Mouse (Mus musculus) embryonic facial prominence, embryonic 15.5 days (tissue): ENCODE measurements at regions not wholly inside any gene's neighbourhood (a gene's known extent, or its start where the extent isn't known, plus 50 kb on each side); places are given as distances from the start of the nearest gene placed in this dataset.

ENCODE experiments used
- ATAC-seq: fragments of 200-750 bp; cut with Nextera tagmentation; 2 replicates; pipeline ENCODE4 v1.8.0; 2017; ENCODE audit warnings: low read depth, moderate TSS enrichment; ENCODE audit not compliant: insufficient number of reproducible peaks, low FRiP score, low TSS enrichment
- H3K27ac ChIP-seq: fragments of 300-500 bp; sonication (generic); replicated peaks from 2 replicates; pipeline ENCODE4 v1.5.1; 2015; ENCODE audit warnings: mild to moderate bottlenecking, inconsistent platforms
- H3K27me3 ChIP-seq: fragments of 300-500 bp; sonication (generic); 2 replicates; pipeline ENCODE4 v1.6.1; 2015; ENCODE audit warnings: inconsistent platforms
- H3K36me3 ChIP-seq: fragments of 300-500 bp; sonication (generic); 2 replicates; pipeline ENCODE4 v1.6.1; 2015; ENCODE audit warnings: mild to moderate bottlenecking, inconsistent platforms
- H3K4me1 ChIP-seq: fragments of 300-500 bp; sonication (generic); 2 replicates; pipeline ENCODE4 v1.6.1; 2015; ENCODE audit warnings: inconsistent platforms
- H3K4me2 ChIP-seq: fragments of 300-500 bp; sonication (generic); replicated peaks from 2 replicates; pipeline ENCODE4 v1.6.1; 2015; ENCODE audit warnings: mild to moderate bottlenecking, inconsistent platforms
- H3K4me3 ChIP-seq: fragments of 300-500 bp; sonication (generic); replicated peaks from 2 replicates; pipeline ENCODE4 v1.5.1; 2015; ENCODE audit warnings: mild to moderate bottlenecking, inconsistent platforms
- H3K9ac ChIP-seq: fragments of 300-500 bp; sonication (generic); 2 replicates; pipeline ENCODE4 v1.6.1; 2015; ENCODE audit warnings: inconsistent platforms
- H3K9me3 ChIP-seq: fragments of 300-500 bp; sonication (generic); replicated peaks from 2 replicates; pipeline ENCODE4 v1.6.1; 2016; ENCODE audit warnings: inconsistent platforms
- WGBS: fragments of 180-500 bp; shearing (Covaris S2); methylation state at CpG from one replicate; pipeline ENCODE4 v1.1.7; 2015; 5-methylcytosine and 5-hydroxymethylcytosine counted together

GRCm38 (mm10) chr9:46443191-46444095, 123.7 kb upstream of the 4931429L15Rik start:
- H3K27me3 ChIP-seq: peaks cover 36% of the 10 kb centered on the region
- peaks cover 16% of the 10 kb centered on the region for H3K4me1 ChIP-seq
- H3K9ac ChIP-seq: no peak overlapping the region
- no peak for ATAC-seq
- H3K9me3 ChIP-seq: no peaks in the 10 kb centered on the region
- H3K4me2 ChIP-seq: peak overlapping the region; percentile 69
- H3K4me3 ChIP-seq: peak overlapping the region; percentile 36
- H3K27ac ChIP-seq: no peak overlapping the region
- H3K36me3 ChIP-seq: no peaks in the 10 kb centered on the region
- WGBS: 1% methylated on average over 53 of the region's 53 CpGs

- 3% methylated on average over 19 of the region's 19 CpGs for WGBS
- H3K27me3 ChIP-seq: peaks cover 36% of the 10 kb centered on the region
- H3K27ac ChIP-seq: no peak overlapping the region
- H3K4me2 ChIP-seq: peak overlapping the region; percentile 69
- H3K4me3 ChIP-seq: peak overlapping the region; percentile 36
- ATAC-seq: no peak
- peaks cover 16% of the 10 kb centered on the region for H3K4me1 ChIP-seq
- no peak overlapping the region for H3K9ac ChIP-seq
- no peaks in the 10 kb centered on the region for H3K9me3 ChIP-seq
- H3K36me3 ChIP-seq: no peaks in the 10 kb centered on the region
These were observed 123.0 kb upstream of the 4931429L15Rik start for GRCm38 (mm10) chr9:46442739-46443181.

- Histone ChIP-seq H3K4me2 (no peak overlapping the region), H3K4me1 (peaks cover 16% of the 10 kb centered on the region), H3K4me3 (no peak overlapping the region), H3K27me3 (peaks cover 31% of the 10 kb centered on the region), H3K9ac (no peak overlapping the region), H3K36me3 (no peaks in the 10 kb centered on the region), H3K27ac (no peak overlapping the region), H3K9me3 (no peaks in the 10 kb centered on the region; the same call in 1 of the 2 replicates)
- 70% methylated on average over 5 of the region's 5 CpGs for WGBS
- 0 out of 2 replicates have a peak, but pooled peaks have one; percentile 8 for ATAC-seq
These were observed 120.4 kb upstream of the 4931429L15Rik start for GRCm38 (mm10) chr9:46440226-46440625.

- ATAC-seq: no peak
- no peaks in the 10 kb centered on the region for H3K36me3 ChIP-seq
- no peak overlapping the region for H3K9ac ChIP-seq
- H3K27ac ChIP-seq: no peak overlapping the region
- H3K27me3 ChIP-seq: no peaks in the 10 kb centered on the region
- no peak overlapping the region for H3K4me3 ChIP-seq
- no peaks in the 10 kb centered on the region for H3K4me1 ChIP-seq
- H3K9me3 ChIP-seq: no peaks in the 10 kb centered on the region; the same call in 1 of the 2 replicates
- no peak overlapping the region for H3K4me2 ChIP-seq
- 68% methylated on average over 3 of the region's 3 CpGs for WGBS
These were observed 114.9 kb upstream of the 4931429L15Rik start for GRCm38 (mm10) chr9:46434700-46435099.

GRCm38 (mm10) chr9:46433716-46434115, 113.9 kb upstream of the 4931429L15Rik start:
- ATAC-seq: no peak
- no peak overlapping the region for H3K9ac ChIP-seq
- 89% methylated on average over 5 of the region's 5 CpGs for WGBS

GRCm38 (mm10) chr9:46431053-46431452, 111.3 kb upstream of the 4931429L15Rik start:
- Histone ChIP-seq H3K27ac (no peak overlapping the region), H3K36me3 (no peaks in the 10 kb centered on the region), H3K27me3 (no peaks in the 10 kb centered on the region), H3K9ac (no peak overlapping the region), H3K4me1 (no peaks in the 10 kb centered on the region), H3K4me2 (no peak overlapping the region), H3K9me3 (no peaks in the 10 kb centered on the region; the same call in 1 of the 2 replicates), H3K4me3 (no peak overlapping the region)
- no peak for ATAC-seq
- 56% methylated on average over 13 of the region's 13 CpGs for WGBS

More at GRCm38 (mm10) chr9:46433716-46434115, 113.9 kb upstream of the 4931429L15Rik start:
- Histone ChIP-seq H3K27ac (no peak overlapping the region), H3K27me3 (no peaks in the 10 kb centered on the region), H3K4me2 (no peak overlapping the region), H3K9me3 (no peaks in the 10 kb centered on the region; the same call in 1 of the 2 replicates), H3K4me1 (no peaks in the 10 kb centered on the region), H3K4me3 (no peak overlapping the region), H3K36me3 (no peaks in the 10 kb centered on the region)

GRCm38 (mm10) chr9:46423184-46423967, 103.6 kb upstream of the 4931429L15Rik start:
- no peak overlapping the region for H3K4me2 ChIP-seq
- no peaks in the 10 kb centered on the region for H3K36me3 ChIP-seq
- H3K4me3 ChIP-seq: no peak overlapping the region
- H3K4me1 ChIP-seq: no peaks in the 10 kb centered on the region
- ATAC-seq: no peak
- no peaks in the 10 kb centered on the region for H3K9me3 ChIP-seq
- no peaks in the 10 kb centered on the region for H3K27me3 ChIP-seq
- no peak overlapping the region for H3K9ac ChIP-seq
- 81% methylated on average over 12 of the region's 12 CpGs for WGBS
- no peak overlapping the region for H3K27ac ChIP-seq

GRCm38 (mm10) chr9:46421688-46422274, 102.0 kb upstream of the 4931429L15Rik start:
- no peak overlapping the region for H3K27ac ChIP-seq
- 37% methylated on average over 7 of the region's 7 CpGs for WGBS
- H3K9me3 ChIP-seq: no peaks in the 10 kb centered on the region
- no peaks in the 10 kb centered on the region for H3K36me3 ChIP-seq
- H3K4me2 ChIP-seq: no peak overlapping the region
- H3K4me1 ChIP-seq: no peaks in the 10 kb centered on the region
- no peak for ATAC-seq
- H3K9ac ChIP-seq: no peak overlapping the region
- no peaks in the 10 kb centered on the region for H3K27me3 ChIP-seq
- H3K4me3 ChIP-seq: no peak overlapping the region

GRCm38 (mm10) chr9:46411686-46412085, 91.9 kb upstream of the 4931429L15Rik start:
- Histone ChIP-seq H3K27ac (no peak overlapping the region), H3K27me3 (no peaks in the 10 kb centered on the region), H3K4me3 (no peak overlapping the region), H3K9me3 (peaks cover 9% of the 10 kb centered on the region; the same call in 1 of the 2 replicates), H3K9ac (no peak overlapping the region), H3K4me2 (no peak overlapping the region), H3K4me1 (no peaks in the 10 kb centered on the region), H3K36me3 (no peaks in the 10 kb centered on the region)
- ATAC-seq: no peak
- WGBS: 61% methylated on average over 10 of the region's 10 CpGs

GRCm38 (mm10) chr9:46408776-46409175, 89.0 kb upstream of the 4931429L15Rik start:
- H3K27ac ChIP-seq: no peak overlapping the region
- no peaks in the 10 kb centered on the region for H3K27me3 ChIP-seq
- no peak overlapping the region for H3K4me2 ChIP-seq
- H3K9me3 ChIP-seq: peaks cover 9% of the 10 kb centered on the region; the same call in 1 of the 2 replicates
- WGBS: 74% methylated on average over 10 of the region's 10 CpGs
- no peaks in the 10 kb centered on the region for H3K4me1 ChIP-seq
- no peaks in the 10 kb centered on the region for H3K36me3 ChIP-seq
- no peak overlapping the region for H3K4me3 ChIP-seq
- ATAC-seq: no peak
- no peak overlapping the region for H3K9ac ChIP-seq

- Histone ChIP-seq H3K27ac (no peak overlapping the region), H3K9ac (no peak overlapping the region), H3K36me3 (no peaks in the 10 kb centered on the region), H3K4me2 (no peak overlapping the region), H3K27me3 (no peaks in the 10 kb centered on the region), H3K4me1 (no peaks in the 10 kb centered on the region), H3K9me3 (no peaks in the 10 kb centered on the region), H3K4me3 (no peak overlapping the region)
- WGBS: 70% methylated on average over 8 of the region's 8 CpGs
- ATAC-seq: no peak
These were observed 86.8 kb upstream of the 4931429L15Rik start for GRCm38 (mm10) chr9:46406606-46407005.
